Mouse (Mus musculus) liver, adult 2 months (tissue): ENCODE measurements at regions not wholly inside any gene's neighbourhood (a gene's known extent, or its start where the extent isn't known, plus 50 kb on each side); places are given as distances from the start of the nearest gene placed in this dataset.
"Not testable (repeated sequence)": the region's sequence is repeated elsewhere in the genome, so short reads cannot be mapped to it uniquely, and the experiment has no call there.

Experiments
- DNase-seq: peaks from one replicate; pipeline ENCODE4 v3.0.0-alpha.2; 2011; ENCODE audit warnings: low read depth, low spot score; ENCODE audit errors: extremely low read depth
- H3K27ac ChIP-seq: fragments of 200-500 bp; replicated peaks from 2 replicates; pipeline ENCODE4 v1.5.1; 2012; ENCODE audit warnings: low read depth, mild to moderate bottlenecking, control low read depth, inconsistent platforms, low read length; ENCODE audit not compliant: insufficient read depth
- H3K27me3 ChIP-seq: fragments of 200-500 bp; 2 replicates; pipeline ENCODE4 v1.6.1; 2012; ENCODE audit warnings: mild to moderate bottlenecking, moderate library complexity, low read length, inconsistent platforms; ENCODE audit not compliant: control insufficient read depth, insufficient read depth
- H3K36me3 ChIP-seq: fragments of 200-500 bp; 2 replicates; pipeline ENCODE4 v1.6.1; 2012; ENCODE audit warnings: low read length, inconsistent platforms; ENCODE audit not compliant: control insufficient read depth, insufficient read depth
- H3K4me1 ChIP-seq: fragments of 200-500 bp; 2 replicates; pipeline ENCODE4 v1.6.1; 2011; ENCODE audit warnings: low read length; ENCODE audit not compliant: control insufficient read depth, insufficient read depth
- H3K4me3 ChIP-seq: fragments of 200-500 bp; 2 replicates; pipeline ENCODE4 v1.5.1; 2011; ENCODE audit warnings: low read depth, mild to moderate bottlenecking, control low read depth, low read length, moderate library complexity; ENCODE audit not compliant: insufficient read depth
- H3K79me2 ChIP-seq: fragments of 200-500 bp; 2 replicates; pipeline ENCODE4 v1.6.1; 2012; ENCODE audit warnings: inconsistent platforms, mild to moderate bottlenecking, low read length, moderate library complexity; ENCODE audit not compliant: control insufficient read depth, insufficient read depth
- H3K9ac ChIP-seq: fragments of 200-500 bp; 2 replicates; pipeline ENCODE4 v1.6.1; 2012; ENCODE audit warnings: low read depth, mild to moderate bottlenecking, control low read depth, inconsistent platforms, low read length
- CTCF ChIP-seq: fragments of 200-500 bp; IDR thresholded peaks from 2 replicates; pipeline ENCODE4 v1.5.1; 2011; ENCODE audit warnings: low read depth, low read length, control low read depth
- POLR2A ChIP-seq: fragments of 200-500 bp; IDR thresholded peaks from 2 replicates; pipeline ENCODE4 v1.6.1; 2011; ENCODE audit warnings: low read length, control low read depth; ENCODE audit not compliant: insufficient read depth; ENCODE audit errors: extremely low read depth
- WGBS: fragments of 180-500 bp; shearing (Covaris S2); methylation state at CpG from one replicate; pipeline ENCODE4 v1.1.7; 2018; 5-methylcytosine and 5-hydroxymethylcytosine counted together

DNA sequence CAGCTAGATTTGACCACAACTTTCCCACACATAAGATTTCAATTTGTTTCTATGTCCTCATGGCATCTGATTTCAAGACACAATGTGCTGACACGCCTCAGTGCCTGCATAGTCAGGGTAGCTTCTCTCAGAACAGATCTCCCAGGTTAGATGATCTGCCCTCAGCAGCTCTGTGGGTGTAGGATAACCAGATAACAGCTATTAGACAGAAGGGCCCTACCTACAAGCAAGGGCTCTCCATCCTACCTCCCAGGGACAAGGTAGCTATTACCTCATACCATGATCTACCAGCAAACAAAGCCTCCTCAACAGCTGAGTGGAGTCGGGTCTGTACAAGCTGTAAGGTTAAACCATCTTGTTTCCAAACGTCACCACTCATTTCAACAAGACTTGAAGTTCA is 278.4 kb upstream of the Irx1 start:
- H3K36me3 ChIP-seq, result no peaks in the 10 kb centered on the region
- no peak for DNase-seq
- TF ChIP-seq CTCF (no peak), POLR2A (no peak)
- no peaks in the 10 kb centered on the region for H3K4me1 ChIP-seq
- H3K27me3 ChIP-seq, result no peaks in the 10 kb centered on the region
- no peak overlapping the region for H3K9ac ChIP-seq
- no peak overlapping the region for H3K4me3 ChIP-seq
- WGBS, result 56% methylated on average over 3 of the region's 3 CpGs
- no peaks in the 10 kb centered on the region for H3K79me2 ChIP-seq
- no peak overlapping the region for H3K27ac ChIP-seq

DNA sequence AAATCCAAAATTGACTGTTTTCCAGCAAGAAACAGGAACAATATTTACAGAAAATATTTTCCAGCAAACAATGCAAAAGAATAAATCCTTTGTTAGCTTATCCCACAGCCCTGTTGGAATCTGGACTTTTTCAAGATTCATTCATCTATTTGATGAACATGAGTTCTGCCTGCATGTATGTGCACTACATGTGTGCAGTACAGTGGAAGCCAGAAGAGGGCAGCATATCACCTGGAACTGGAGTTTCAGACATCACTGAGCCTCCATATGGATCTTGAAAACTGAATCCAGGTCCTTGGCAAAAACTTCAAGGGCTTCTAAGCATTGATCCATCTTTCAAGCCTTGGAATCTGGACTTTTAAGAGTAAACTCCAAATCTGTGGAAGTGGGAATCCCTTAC is 286.9 kb upstream of the Irx1 start:
- no peaks in the 10 kb centered on the region for H3K79me2 ChIP-seq
- H3K36me3 ChIP-seq, result no peaks in the 10 kb centered on the region
- no peak overlapping the region for H3K9ac ChIP-seq
- no peak for DNase-seq
- no peak overlapping the region for H3K4me3 ChIP-seq
- TF ChIP-seq CTCF, result no peak
- TF ChIP-seq POLR2A, result no peak
- H3K27ac ChIP-seq, result no peak overlapping the region
- H3K4me1 ChIP-seq, result no peaks in the 10 kb centered on the region
- H3K27me3 ChIP-seq, result no peaks in the 10 kb centered on the region

DNA sequence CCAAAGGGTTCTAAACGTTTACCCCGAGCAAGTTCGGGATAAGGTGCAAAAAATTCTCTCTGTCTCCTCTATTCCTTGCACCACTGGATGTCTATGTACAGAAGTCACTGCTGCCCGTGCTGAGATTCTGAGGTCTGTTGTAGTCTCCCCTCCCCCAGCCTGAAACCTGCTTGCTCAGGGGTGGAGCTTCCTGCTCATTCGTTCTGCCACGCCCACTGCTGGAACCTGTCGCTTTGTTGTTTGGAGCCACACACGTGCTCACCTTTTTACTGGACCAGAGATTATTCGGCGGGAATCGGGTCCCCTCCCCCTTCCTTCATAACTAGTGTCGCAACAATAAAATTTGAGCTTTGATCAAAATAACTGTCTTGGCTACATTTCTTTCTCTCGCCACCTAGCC is 289.7 kb upstream of the Irx1 start:
- not testable (repeated sequence) for H3K4me1 ChIP-seq, H3K27me3 ChIP-seq, H3K4me3 ChIP-seq, H3K79me2 ChIP-seq, H3K36me3 ChIP-seq, DNase-seq, H3K9ac ChIP-seq, H3K27ac ChIP-seq
- 50% methylated on average over 13 of the region's 13 CpGs for WGBS

GRCm38 (mm10) chr13:72258794-72259193 is 295.3 kb upstream of the Irx1 start:
- Histone ChIP-seq H3K79me2 (no peaks in the 10 kb centered on the region), H3K9ac (no peak overlapping the region), H3K4me3 (no peak overlapping the region), H3K36me3 (no peaks in the 10 kb centered on the region), H3K4me1 (no peaks in the 10 kb centered on the region), H3K27ac (no peak overlapping the region), H3K27me3 (no peaks in the 10 kb centered on the region)
- no peak for DNase-seq
- 93% methylated on average over 2 of the region's 2 CpGs for WGBS
- no peak for TF ChIP-seq CTCF
- no peak for TF ChIP-seq POLR2A

DNA sequence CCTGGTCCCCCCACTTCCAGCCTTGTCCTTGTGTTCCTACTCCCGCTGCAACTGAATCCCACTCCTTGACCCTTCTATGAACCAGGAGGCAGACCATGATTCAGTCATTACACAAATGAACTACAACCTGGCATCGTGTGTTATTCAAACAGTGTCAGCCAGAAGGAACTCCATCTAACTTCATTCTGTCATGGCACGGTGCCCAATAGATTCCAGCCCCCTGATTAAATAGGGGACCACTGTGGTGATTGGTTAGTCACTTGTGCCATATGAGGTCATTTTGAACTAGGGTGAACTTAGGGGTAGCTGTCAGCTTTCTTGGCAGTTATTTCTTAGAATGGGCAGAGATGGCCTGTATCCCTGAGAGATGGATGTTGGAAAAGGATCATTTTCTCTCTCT is 300.9 kb upstream of the Irx1 start:
- no peak overlapping the region for H3K9ac ChIP-seq
- no peaks in the 10 kb centered on the region for H3K79me2 ChIP-seq
- no peaks in the 10 kb centered on the region for H3K36me3 ChIP-seq
- no peak for TF ChIP-seq CTCF
- no peak for TF ChIP-seq POLR2A
- no peaks in the 10 kb centered on the region for H3K4me1 ChIP-seq
- H3K27me3 ChIP-seq, result no peaks in the 10 kb centered on the region
- H3K27ac ChIP-seq, result no peak overlapping the region
- H3K4me3 ChIP-seq, result no peak overlapping the region
- WGBS, result 79% methylated on average over 3 of the region's 3 CpGs
- DNase-seq, result no peak

GRCm38 (mm10) chr13:72265116-72265515 is 301.6 kb upstream of the Irx1 start:
- Histone ChIP-seq H3K4me1 (no peaks in the 10 kb centered on the region), H3K9ac (no peak overlapping the region)
- DNase-seq, result no peak

More at GRCm38 (mm10) chr13:72265116-72265515, 301.6 kb upstream of the Irx1 start:
- no peak for TF ChIP-seq CTCF
- TF ChIP-seq POLR2A, result no peak
- Histone ChIP-seq H3K36me3 (no peaks in the 10 kb centered on the region), H3K4me3 (no peak overlapping the region), H3K27ac (no peak overlapping the region), H3K79me2 (no peaks in the 10 kb centered on the region), H3K27me3 (no peaks in the 10 kb centered on the region)
- 88% methylated on average over 7 of the region's 7 CpGs for WGBS
